Comparison of ENCODE assay signal across 23 mouse cellular contexts in genomic region chr10:119486936-119487335, GRCm38 (mm10). TPM values are rescaled to one million over a fixed set of nuclear protein-coding genes. Genes with fewer than 3 reads are reported as not detected.
"Had no signal": no experiment of that assay in that cellular context is flagged by ENCODE, and none has a peak within 500 bp of the region (broad histone marks: within the 10 kb centered on the region; RNA-seq: fewer than 3 reads in every experiment).

No protein-coding gene starts in this region.

- H3K9ac ChIP-seq: limb, embryonic 12.5 days; limb, embryonic 15.5 days; liver, embryonic 14.5 days; liver, postnatal 0 days; lung, embryonic 14.5 days; midbrain, embryonic 12.5 days; midbrain, embryonic 15.5 days; neural tube, embryonic 12.5 days; neural tube, embryonic 15.5 days had no signal

- ATAC-seq: liver, postnatal 0 days; lung, postnatal 0 days; midbrain, embryonic 15.5 days had no signal

- H3K27ac ChIP-seq: limb, embryonic 12.5 days; limb, embryonic 15.5 days; liver, embryonic 14.5 days; macrophage; midbrain, embryonic 12.5 days; midbrain, embryonic 15.5 days; neural tube, embryonic 12.5 days; neural tube, embryonic 15.5 days; stomach, postnatal 0 days had no signal

- H3K4me2 ChIP-seq: limb, embryonic 12.5 days; limb, embryonic 15.5 days; liver, embryonic 11.5 days; lung, embryonic 14.5 days; midbrain, embryonic 12.5 days; midbrain, embryonic 15.5 days; neural tube, embryonic 12.5 days; neural tube, embryonic 15.5 days had no signal

- H3K27me3 ChIP-seq: limb, embryonic 12.5 days; limb, embryonic 15.5 days; midbrain, embryonic 12.5 days; midbrain, embryonic 15.5 days; neural tube, embryonic 12.5 days; neural tube, embryonic 15.5 days had no signal

- H3K36me3 ChIP-seq: limb, embryonic 12.5 days; limb, embryonic 15.5 days; midbrain, embryonic 15.5 days; neural tube, embryonic 12.5 days; neural tube, embryonic 15.5 days had no signal

- H3K9me3 ChIP-seq: limb, embryonic 12.5 days; limb, embryonic 15.5 days; midbrain, embryonic 12.5 days; midbrain, embryonic 15.5 days; neural tube, embryonic 12.5 days; neural tube, embryonic 15.5 days had no signal

- H3K4me3 ChIP-seq: limb, embryonic 12.5 days; limb, embryonic 15.5 days; midbrain, embryonic 12.5 days; midbrain, embryonic 15.5 days; neural tube, embryonic 12.5 days; neural tube, embryonic 15.5 days had no signal

- DNase-seq: kidney, postnatal 14 days; kidney, postnatal 4 days; left cerebral cortex, postnatal 4 days; liver, postnatal 0 days; lung, embryonic 14.5 days; right cerebral cortex, adult 18-20 months; right cerebral cortex, postnatal 14 days; right cerebral cortex, postnatal 4 days; thymus, adult 2 months; thymus, postnatal 14 days; thymus, postnatal 4 days had no signal

RNA-seq across cellular contexts. Expression of gene Grip1, which starts 33.3 kb away (rescaled TPM):
- total RNA-seq: megakaryocyte, adult 5-6 weeks had no signal
- polyA plus RNA-seq: macrophage had no signal
